8 mouse cellular contexts compared by ENCODE assay signal in genomic region chr10:127668093-127669050, GRCm38 (mm10). TPM values are rescaled to one million over a fixed set of nuclear protein-coding genes. Genes with fewer than 3 reads are reported as not detected.
A peak's percentile ranks its signal among the peaks of the same experiment; 100 is the strongest.
DNase-seq lines count a peak whose midpoint lies in the region; ATAC-seq lines count a peak whose summit lies in the region.

Gene Nab2 (minus strand): TSS chr10:127668568.

- peak; percentile 92 for DNase-seq in CD4-positive helper T cell, adult 2 months (ENCODE audit: low read depth, low spot score)
- peak; percentile 90 for DNase-seq in adrenal gland, postnatal 14 days
- no peak for DNase-seq in forebrain, embryonic 10.5 days (ENCODE audit: extremely low spot score, low spot score)
- DNase-seq in kidney, postnatal 25 days: peak; percentile 88 to 92
- peak; percentile 88 to 92 for DNase-seq in lung, adult 18-20 months
- peak; percentile 68 to 79 for DNase-seq in thymus, adult 18-20 months

- WGBS in forebrain, embryonic 10.5 days: 2% methylated on average over 40 of the region's 40 CpGs
- 2% methylated on average over 39 of the region's 40 CpGs for WGBS in heart, embryonic 16.5 days
- 2% methylated on average over 39 of the region's 40 CpGs for WGBS in neural tube, embryonic 14.5 days

- H3K4me2 ChIP-seq in heart, embryonic 16.5 days (ENCODE audit: low read depth, low read length): peak within 1 kb of the TSS; percentile 90
- H3K4me2 ChIP-seq in neural tube, embryonic 14.5 days (ENCODE audit: low read depth, low read length): peak within 1 kb of the TSS; percentile 71

- peak; percentile 60 for ATAC-seq in heart, embryonic 16.5 days (replicated peaks; ENCODE audit: extremely low read depth, insufficient read depth, low FRiP score)
- ATAC-seq in neural tube, embryonic 14.5 days (ENCODE audit: low read depth): 0 out of 2 replicates have a peak, but pooled peaks have one; percentile 27

- peak within 1 kb of the TSS; percentile 93 for H3K9ac ChIP-seq in heart, embryonic 16.5 days (ENCODE audit: low read length)
- H3K9ac ChIP-seq in neural tube, embryonic 14.5 days (replicated peaks; ENCODE audit: low read depth, low read length): peak within 1 kb of the TSS; percentile 51

- H3K27ac ChIP-seq in forebrain, embryonic 10.5 days: peak within 1 kb of the TSS; percentile 89
- peak within 1 kb of the TSS; percentile 99 for H3K27ac ChIP-seq in heart, embryonic 16.5 days (ENCODE audit: low read length)
- peak within 1 kb of the TSS; percentile 56; the same call in 1 of the 2 replicates for H3K27ac ChIP-seq in neural tube, embryonic 14.5 days (ENCODE audit: low read depth, low read length)

- peaks cover 64% of the 10 kb centered on the region for H3K27me3 ChIP-seq in forebrain, embryonic 10.5 days (ENCODE audit: poor library complexity, severe bottlenecking)
- H3K27me3 ChIP-seq in heart, embryonic 16.5 days (ENCODE audit: control insufficient read depth, insufficient read depth, low read length): no peaks in the 10 kb centered on the region
- peaks cover 29% of the 10 kb centered on the region for H3K27me3 ChIP-seq in neural tube, embryonic 14.5 days (ENCODE audit: control insufficient read depth, insufficient read depth, low read length)

- H3K4me3 ChIP-seq in forebrain, embryonic 10.5 days: peak within 1 kb of the TSS; percentile 61
- peak within 1 kb of the TSS; percentile 82 for H3K4me3 ChIP-seq in heart, embryonic 16.5 days (ENCODE audit: low read length)
- H3K4me3 ChIP-seq in neural tube, embryonic 14.5 days (ENCODE audit: low read depth, low read length): peak within 1 kb of the TSS; percentile 43

- H3K36me3 ChIP-seq in forebrain, embryonic 10.5 days (replicated peaks): peaks cover 15% of the 10 kb centered on the region
- peaks cover 5% of the 10 kb centered on the region; the same call in 1 of the 2 replicates for H3K36me3 ChIP-seq in heart, embryonic 16.5 days (ENCODE audit: control insufficient read depth, insufficient read depth)
- no peaks in the 10 kb centered on the region for H3K36me3 ChIP-seq in neural tube, embryonic 14.5 days (ENCODE audit: control insufficient read depth, insufficient read depth, low read length)

- no peaks in the 10 kb centered on the region for H3K9me3 ChIP-seq in forebrain, embryonic 10.5 days
- H3K9me3 ChIP-seq in heart, embryonic 16.5 days (replicated peaks; ENCODE audit: control insufficient read depth, low read length): no peaks in the 10 kb centered on the region
- H3K9me3 ChIP-seq in neural tube, embryonic 14.5 days (ENCODE audit: control insufficient read depth, low read length): no peaks in the 10 kb centered on the region

- peaks cover 62% of the 10 kb centered on the region for H3K4me1 ChIP-seq in forebrain, embryonic 10.5 days
- H3K4me1 ChIP-seq in heart, embryonic 16.5 days (ENCODE audit: control insufficient read depth, insufficient read depth, low read length): peaks cover 42% of the 10 kb centered on the region
- H3K4me1 ChIP-seq in neural tube, embryonic 14.5 days (ENCODE audit: control insufficient read depth, insufficient read depth, low read length): peaks cover 11% of the 10 kb centered on the region; the same call in 1 of the 2 replicates

RNA-seq across cellular contexts. Expression of gene Nab2, which starts in this region (rescaled TPM):
- 23.7 and 24.6 TPM in 2 replicates for total RNA-seq in adrenal gland, postnatal 14 days (2021)
- polyA plus RNA-seq in forebrain, embryonic 10.5 days (2016; fragmentation: Nextera tagmentation; extraction: Ambion mirVana): 5.6 and 6.2 TPM in 2 replicates
- polyA plus RNA-seq in heart, embryonic 16.5 days (2015; fragmentation: Nextera tagmentation; extraction: Ambion mirVana): 10.9 and 12.7 TPM in 2 replicates
- 0.79 and 2.2 TPM in 2 replicates for polyA plus RNA-seq in neural tube, embryonic 14.5 days (2014; fragmentation: Nextera tagmentation; extraction: Ambion mirVana)
